ENCODE assay signal across 8 mouse cellular contexts in the genomic region with DNA sequence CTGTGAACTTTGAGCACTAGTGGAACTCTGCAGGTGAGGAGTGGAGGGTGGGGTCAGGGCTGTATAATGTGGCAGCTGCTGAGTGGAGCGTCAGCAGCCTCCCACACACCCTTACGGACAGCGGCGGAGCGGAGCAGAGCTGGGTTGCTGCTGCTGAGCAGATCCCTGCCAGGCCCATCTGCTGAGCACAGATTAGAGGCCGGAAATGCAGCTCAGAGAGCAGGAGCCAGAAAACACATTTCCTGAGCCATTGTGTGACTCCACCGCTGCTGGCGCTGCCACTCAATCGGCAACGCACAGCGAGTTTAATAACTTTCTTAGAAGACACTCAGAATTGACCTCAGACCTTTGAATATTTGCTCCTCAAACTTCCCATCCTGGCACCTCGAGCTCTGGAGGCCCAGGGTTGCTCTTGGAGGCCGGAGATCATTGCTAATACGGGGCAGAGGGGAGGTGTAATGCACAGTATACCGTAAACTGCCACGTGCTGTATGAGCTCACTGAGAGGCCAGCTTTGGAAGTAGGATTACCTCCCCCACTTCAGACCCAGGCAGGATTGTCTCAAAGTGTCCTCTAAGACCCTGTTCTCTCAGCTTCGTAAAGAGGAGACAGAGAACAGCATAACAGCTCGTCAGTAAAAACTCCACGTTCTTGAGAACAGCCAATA.
DNase-seq lines count a peak whose midpoint lies in the region; ATAC-seq and TF ChIP-seq lines count a peak whose summit lies in the region.

No protein-coding gene starts in this region.

- no peaks in the 10 kb centered on the region for H3K9me3 ChIP-seq in limb, embryonic 10.5 days (replicated peaks)

- intact Hi-C loops in gastrocnemius, adult 2 months (cut with DNase I) = no loop called here

- peak overlapping the region; percentile 21 for H3K27ac ChIP-seq in gastrocnemius, adult 2 months
- H3K27ac ChIP-seq in limb, embryonic 10.5 days = peak overlapping the region; percentile 58

- WGBS in limb, embryonic 10.5 days = 55% methylated on average over 19 of the region's 19 CpGs

- H3K4me3 ChIP-seq in gastrocnemius, adult 2 months = peak overlapping the region; percentile 24
- 0 out of 2 replicates have a peak overlapping the region, but pooled peaks have one; percentile 4 for H3K4me3 ChIP-seq in limb, embryonic 10.5 days

- peak; percentile 11 for DNase-seq in ES-CJ7 (ENCODE audit: low read depth, low spot score)
- DNase-seq in brain, adult 2 months (ENCODE audit: low read depth, low spot score) = peak; percentile 72
- DNase-seq in gastrocnemius, adult 2 months = peak; percentile 38
- DNase-seq in induced T-regulatory cell, adult 2 months (ENCODE audit: low read depth) = peak; percentile 67
- DNase-seq in limb, embryonic 10.5 days (ENCODE audit: low spot score) = peak; percentile 35
- DNase-seq in spleen, adult 18-20 months = peak; percentile 46 to 58
- DNase-seq in urinary bladder, adult 2 months (ENCODE audit: low spot score) = no peak

- peak; percentile 97 for ATAC-seq in megakaryocyte-erythroid progenitor cell, adult 5-6 weeks (replicated peaks; ENCODE audit: low FRiP score, low TSS enrichment, poor library complexity, severe bottlenecking)

- H3K27me3 ChIP-seq in limb, embryonic 10.5 days (ENCODE audit: low read depth, poor library complexity, severe bottlenecking) = no peaks in the 10 kb centered on the region

- peaks cover 26% of the 10 kb centered on the region for H3K4me1 ChIP-seq in limb, embryonic 10.5 days

- H3K36me3 ChIP-seq in limb, embryonic 10.5 days = peaks cover 7% of the 10 kb centered on the region; the same call in 1 of the 2 replicates

- TF ChIP-seq CTCF in gastrocnemius, adult 2 months (IDR thresholded peaks at IDR 0.05) = no peak
